Mouse (Mus musculus) liver, postnatal 0 days (tissue): ENCODE measurements around the gene Secisbp2.

Source experiments
- CTCF ChIP-seq: sonication (generic); IDR thresholded peaks from 2 replicates; pipeline ENCODE4 v1.5.1; 2016; ENCODE audit warnings: antibody characterized with exemption, low read depth
- EP300 ChIP-seq: IDR thresholded peaks from 2 replicates; pipeline ENCODE4 v1.6.1; 2016; ENCODE audit warnings: antibody characterized with exemption, low read depth, mild to moderate bottlenecking

DNA sequence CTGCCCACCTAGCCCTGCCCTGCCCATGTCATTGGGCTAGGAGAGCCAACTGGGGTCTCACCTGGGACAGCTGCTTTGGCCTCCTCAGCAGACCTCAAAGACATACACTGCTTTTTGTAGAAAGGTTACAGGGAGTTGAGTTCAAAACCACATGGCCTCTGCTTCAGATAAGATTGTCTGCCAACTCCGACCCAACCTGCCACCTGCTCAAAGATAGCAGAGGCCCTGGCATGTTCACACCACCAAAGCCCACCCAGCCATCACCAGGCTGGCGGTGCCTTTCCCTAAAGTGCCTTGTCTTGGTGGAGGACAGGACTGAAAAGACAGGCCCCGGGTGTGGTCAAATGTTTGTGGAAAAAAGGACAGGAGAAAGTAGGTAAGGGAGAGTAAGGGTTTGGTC is 46.8 kb downstream of the Secisbp2 start:
- no peak for TF ChIP-seq CTCF
- TF ChIP-seq EP300, result no peak
